Mouse (Mus musculus): ENCODE measurements around the gene Atrnl1. TPM values are rescaled to one million over a fixed set of nuclear protein-coding genes. Genes with fewer than 3 reads are reported as not detected.
"Not testable (repeated sequence)": the region's sequence is repeated elsewhere in the genome, so short reads cannot be mapped to it uniquely, and the experiment has no call there.

Gene Atrnl1
- polyA plus RNA-seq, 1 experiment from 2014 or later: 7.0 TPM

GRCm38 (mm10) chr19:57655083-57655482 is 44.2 kb downstream of the Atrnl1 start:
- Histone ChIP-seq H3K4me1 (no peaks in the 10 kb centered on the region), H3K4me2 (no peak overlapping the region), H3K36me3 (peaks cover 2% of the 10 kb centered on the region; the same call in 1 of the 2 replicates), H3K9ac (replicated peaks) (no peak overlapping the region), H3K27me3 (replicated peaks) (no peaks in the 10 kb centered on the region), H3K9me3 (replicated peaks) (no peaks in the 10 kb centered on the region), H3K27ac (replicated peaks) (no peak overlapping the region), H3K4me3 (replicated peaks) (no peak overlapping the region)
- no peak for ATAC-seq (ENCODE audit: low FRiP score)
- 57% methylated on average over 2 of the region's 2 CpGs for WGBS

DNA sequence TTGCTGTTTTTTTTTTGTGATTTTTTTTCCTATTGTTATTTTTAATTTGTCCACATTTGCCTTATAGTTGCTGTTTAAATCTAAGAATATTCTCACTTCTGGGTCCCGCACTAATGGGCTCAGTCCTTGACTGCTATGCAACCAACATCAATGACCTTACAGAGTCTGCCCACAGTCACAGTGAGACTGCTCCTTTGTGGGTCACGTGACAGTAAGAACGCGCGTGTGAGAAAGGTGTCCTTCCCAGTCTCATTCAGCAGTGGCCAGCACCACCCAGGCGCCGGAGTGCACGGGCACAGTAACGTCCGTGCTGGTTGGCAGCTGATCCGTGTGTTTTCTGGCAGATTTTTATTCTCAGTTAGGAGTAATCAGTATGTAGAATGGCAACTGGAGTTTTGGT is 44.7 kb downstream of the Atrnl1 start:
- no peak overlapping the region for H3K9ac ChIP-seq (replicated peaks)
- H3K9me3 ChIP-seq (replicated peaks): no peaks in the 10 kb centered on the region
- no peak overlapping the region for H3K27ac ChIP-seq (replicated peaks)
- no peak for ATAC-seq (ENCODE audit: low FRiP score)
- WGBS: 88% methylated on average over 11 of the region's 11 CpGs
- H3K27me3 ChIP-seq (replicated peaks): no peaks in the 10 kb centered on the region
- H3K4me1 ChIP-seq: no peaks in the 10 kb centered on the region
- peaks cover 2% of the 10 kb centered on the region; the same call in 1 of the 2 replicates for H3K36me3 ChIP-seq
- H3K4me3 ChIP-seq (replicated peaks): no peak overlapping the region
- no peak overlapping the region for H3K4me2 ChIP-seq

GRCm38 (mm10) chr19:57657426-57658087 is 46.7 kb downstream of the Atrnl1 start:
- H3K9me3 ChIP-seq (replicated peaks): no peaks in the 10 kb centered on the region
- peaks cover 2% of the 10 kb centered on the region; the same call in 1 of the 2 replicates for H3K36me3 ChIP-seq
- no peaks in the 10 kb centered on the region for H3K4me1 ChIP-seq
- H3K27ac ChIP-seq (replicated peaks): no peak overlapping the region
- WGBS: 45% methylated on average over 12 of the region's 12 CpGs
- no peak overlapping the region for H3K9ac ChIP-seq (replicated peaks)
- H3K4me2 ChIP-seq: no peak overlapping the region
- H3K4me3 ChIP-seq (replicated peaks): no peak overlapping the region
- H3K27me3 ChIP-seq (replicated peaks): no peaks in the 10 kb centered on the region
- no peak for ATAC-seq (ENCODE audit: low FRiP score)

- no peaks in the 10 kb centered on the region for H3K36me3 ChIP-seq
- WGBS: 69% methylated on average over 8 of the region's 8 CpGs
- H3K4me3 ChIP-seq (replicated peaks): no peak overlapping the region
- no peaks in the 10 kb centered on the region for H3K27me3 ChIP-seq (replicated peaks)
- H3K4me2 ChIP-seq: no peak overlapping the region
- H3K4me1 ChIP-seq: no peaks in the 10 kb centered on the region
- no peak overlapping the region for H3K9ac ChIP-seq (replicated peaks)
- no peak overlapping the region for H3K27ac ChIP-seq (replicated peaks)
- H3K9me3 ChIP-seq (replicated peaks): no peaks in the 10 kb centered on the region
- ATAC-seq (ENCODE audit: low FRiP score): no peak
Observed at GRCm38 (mm10) chr19:57658111-57659091, 47.6 kb downstream of the Atrnl1 start.

GRCm38 (mm10) chr19:57667011-57667410 is 56.2 kb downstream of the Atrnl1 start:
- no peak overlapping the region for H3K9ac ChIP-seq (replicated peaks)
- no peaks in the 10 kb centered on the region for H3K4me1 ChIP-seq
- no peak for ATAC-seq (ENCODE audit: low FRiP score)
- no peak overlapping the region for H3K4me2 ChIP-seq
- no peaks in the 10 kb centered on the region for H3K27me3 ChIP-seq (replicated peaks)
- H3K27ac ChIP-seq (replicated peaks): no peak overlapping the region
- H3K36me3 ChIP-seq: 0 out of 2 replicates have a peak, but pooled peaks cover 4% of the 10 kb centered on the region
- no peaks in the 10 kb centered on the region for H3K9me3 ChIP-seq (replicated peaks)
- 81% methylated on average over 9 of the region's 9 CpGs for WGBS
- no peak overlapping the region for H3K4me3 ChIP-seq (replicated peaks)

GRCm38 (mm10) chr19:57667946-57668345 is 57.1 kb downstream of the Atrnl1 start:
- ATAC-seq (ENCODE audit: low FRiP score): no peak
- H3K9ac ChIP-seq (replicated peaks): no peak overlapping the region
- no peaks in the 10 kb centered on the region for H3K9me3 ChIP-seq (replicated peaks)
- no peak overlapping the region for H3K27ac ChIP-seq (replicated peaks)
- no peak overlapping the region for H3K4me2 ChIP-seq
- H3K4me3 ChIP-seq (replicated peaks): no peak overlapping the region
- no peaks in the 10 kb centered on the region for H3K4me1 ChIP-seq
- H3K36me3 ChIP-seq: 0 out of 2 replicates have a peak, but pooled peaks cover 4% of the 10 kb centered on the region
- whole genome bisulfite sequencing: 94% methylated on average over 10 of the region's 10 CpGs
- no peaks in the 10 kb centered on the region for H3K27me3 ChIP-seq (replicated peaks)

DNA sequence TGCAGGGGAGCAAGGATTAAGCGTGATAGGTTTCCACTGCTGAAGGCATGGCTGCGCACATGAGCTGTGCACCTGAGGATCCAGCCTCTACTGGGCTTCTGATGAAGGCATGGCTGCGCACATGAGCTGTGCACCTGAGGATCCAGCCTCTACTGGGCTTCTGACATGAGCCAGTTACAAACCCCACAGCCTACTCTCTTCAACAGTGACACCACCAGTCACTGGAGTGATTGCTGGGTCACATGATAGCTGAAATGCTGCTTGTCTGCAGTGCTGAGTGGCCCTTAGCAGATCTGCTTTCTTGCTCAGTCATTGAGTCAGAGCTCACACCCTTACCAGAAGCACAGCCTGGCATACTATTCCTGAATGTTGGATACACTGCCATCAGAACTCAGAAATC is 68.6 kb downstream of the Atrnl1 start:
- Histone ChIP-seq H3K4me3 (replicated peaks) (no peak overlapping the region), H3K4me1 (no peaks in the 10 kb centered on the region), H3K4me2 (no peak overlapping the region), H3K9me3 (replicated peaks) (no peaks in the 10 kb centered on the region), H3K27ac (replicated peaks) (no peak overlapping the region), H3K27me3 (replicated peaks) (no peaks in the 10 kb centered on the region), H3K9ac (replicated peaks) (no peak overlapping the region), H3K36me3 (no peaks in the 10 kb centered on the region)
- 89% methylated on average over 3 of the region's 3 CpGs for WGBS
- ATAC-seq (ENCODE audit: low FRiP score): no peak

DNA sequence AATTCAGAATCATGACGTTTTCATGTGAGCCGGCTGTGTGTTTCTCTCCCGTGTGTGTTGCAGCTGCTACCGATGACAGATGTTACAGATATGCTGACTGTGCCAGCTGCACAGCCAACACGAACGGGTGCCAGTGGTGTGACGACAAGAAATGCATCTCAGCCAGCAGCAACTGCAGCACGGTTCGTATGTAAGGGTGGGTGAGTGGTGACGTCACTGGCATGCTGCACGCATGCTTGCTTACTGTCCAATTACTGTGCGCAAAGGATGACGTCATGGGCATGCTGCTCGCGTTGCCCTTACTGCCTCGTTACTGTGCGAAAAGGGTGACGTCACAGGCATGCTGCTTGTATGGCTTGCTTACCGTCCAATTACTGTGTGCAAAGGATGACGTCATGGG is 75.8 kb downstream of the Atrnl1 start:
- peaks cover 7% of the 10 kb centered on the region; the same call in 1 of the 2 replicates for H3K4me1 ChIP-seq
- ATAC-seq (ENCODE audit: low FRiP score): peak; percentile 87
- H3K27me3 ChIP-seq (replicated peaks): no peaks in the 10 kb centered on the region
- H3K4me3 ChIP-seq (replicated peaks): no peak overlapping the region; the same call in 1 of the 2 replicates
- H3K27ac ChIP-seq (replicated peaks): peak overlapping the region; percentile 39; the same call in 1 of the 2 replicates
- no peak overlapping the region for H3K9ac ChIP-seq (replicated peaks)
- H3K36me3 ChIP-seq: no peaks in the 10 kb centered on the region
- 57% methylated on average over 20 of the region's 20 CpGs for WGBS
- peak overlapping the region; percentile 30 for H3K4me2 ChIP-seq
- no peaks in the 10 kb centered on the region for H3K9me3 ChIP-seq (replicated peaks)

GRCm38 (mm10) chr19:57692566-57692965 is 81.7 kb downstream of the Atrnl1 start:
- Histone ChIP-seq H3K9ac (replicated peaks) (no peak overlapping the region), H3K9me3 (replicated peaks) (no peaks in the 10 kb centered on the region), H3K4me3 (replicated peaks) (no peak overlapping the region), H3K27me3 (replicated peaks) (no peaks in the 10 kb centered on the region), H3K27ac (replicated peaks) (no peak overlapping the region), H3K4me1 (peaks cover 3% of the 10 kb centered on the region; the same call in 1 of the 2 replicates), H3K36me3 (peaks cover 7% of the 10 kb centered on the region; the same call in 1 of the 2 replicates), H3K4me2 (no peak overlapping the region)
- WGBS: 92% methylated on average over 3 of the region's 3 CpGs
- ATAC-seq (ENCODE audit: low FRiP score): no peak

GRCm38 (mm10) chr19:57696781-57697180 is 85.9 kb downstream of the Atrnl1 start:
- WGBS: 88% methylated on average over 5 of the region's 5 CpGs
- not testable (repeated sequence) for H3K27me3 ChIP-seq (replicated peaks); H3K4me3 ChIP-seq (replicated peaks)

GRCm38 (mm10) chr19:57713138-57713537 is 102.3 kb downstream of the Atrnl1 start:
- Histone ChIP-seq H3K4me1 (no peaks in the 10 kb centered on the region), H3K9me3 (replicated peaks) (no peaks in the 10 kb centered on the region), H3K27me3 (replicated peaks) (no peaks in the 10 kb centered on the region), H3K4me3 (replicated peaks) (no peak overlapping the region), H3K36me3 (peaks cover 10% of the 10 kb centered on the region; the same call in 1 of the 2 replicates), H3K4me2 (no peak overlapping the region), H3K9ac (replicated peaks) (no peak overlapping the region), H3K27ac (replicated peaks) (no peak overlapping the region)
- 66% methylated on average over 5 of the region's 5 CpGs for WGBS
- no peak for ATAC-seq (ENCODE audit: low FRiP score)

More at GRCm38 (mm10) chr19:57696781-57697180, 85.9 kb downstream of the Atrnl1 start:
- not testable (repeated sequence) for H3K4me1 ChIP-seq; H3K9ac ChIP-seq (replicated peaks); ATAC-seq (ENCODE audit: low FRiP score); H3K9me3 ChIP-seq (replicated peaks); H3K4me2 ChIP-seq; H3K27ac ChIP-seq (replicated peaks); H3K36me3 ChIP-seq

All from neural tube, embryonic 15.5 days (tissue).